18 mouse cellular contexts compared by ENCODE assay signal in genomic region chr17:6755176-6755575, GRCm38 (mm10). TPM values are rescaled to one million over a fixed set of nuclear protein-coding genes. Genes with fewer than 3 reads are reported as not detected.
DNase-seq lines count a peak whose midpoint lies in the region; ATAC-seq and TF ChIP-seq lines count a peak whose summit lies in the region.
"Had no signal": no experiment of that assay in that cellular context is flagged by ENCODE, and none has a peak within 500 bp of the region (broad histone marks: within the 10 kb centered on the region; RNA-seq: fewer than 3 reads in every experiment).

No protein-coding gene starts in this region.

- no peak for ATAC-seq in intestine, embryonic 14.5 days (replicated peaks; ENCODE audit: low FRiP score, low TSS enrichment, low read depth)
- ATAC-seq: activated CD4-positive, CD25-positive, alpha-beta regulatory T cell, adult 4 months; forebrain, embryonic 15.5 days had no signal

- peak; percentile 61 for DNase-seq in kidney, adult 2 months
- no peak for DNase-seq in kidney, postnatal 14 days
- peak; percentile 43 for DNase-seq in NIH3T3 (ENCODE audit: low read depth)
- no peak for DNase-seq in intestine, embryonic 14.5 days (ENCODE audit: low spot score)
- DNase-seq in cerebellum, postnatal 25 days = no peak
- no peak for DNase-seq in frontal cortex, postnatal 25 days (ENCODE audit: low spot score in 2 of 2)
- DNase-seq: cerebellum, adult 9-11 months; gastrocnemius, postnatal 36 days; heart, postnatal 10 days; layer of hippocampus, postnatal 36 days; lung, postnatal 14 days; right cerebral cortex, postnatal 25 days had no signal

- peaks cover 56% of the 10 kb centered on the region for H3K4me1 ChIP-seq in kidney, adult 2 months (ENCODE audit: control insufficient read depth, insufficient read depth, low read length)
- H3K4me1 ChIP-seq in intestine, embryonic 14.5 days (replicated peaks; ENCODE audit: control insufficient read depth, insufficient read depth, low read length) = 0 out of 2 replicates have a peak, but pooled peaks cover 4% of the 10 kb centered on the region
- peaks cover 23% of the 10 kb centered on the region for H3K4me1 ChIP-seq in small intestine, adult 2 months (ENCODE audit: control insufficient read depth, insufficient read depth, insufficient read length, low read length)

- H3K27me3 ChIP-seq in kidney, adult 2 months (replicated peaks; ENCODE audit: control insufficient read depth, insufficient read depth, low read length) = no peaks in the 10 kb centered on the region
- H3K27me3 ChIP-seq in intestine, embryonic 14.5 days (replicated peaks; ENCODE audit: control insufficient read depth, insufficient read depth, low read length) = no peaks in the 10 kb centered on the region
- H3K27me3 ChIP-seq in small intestine, adult 2 months (ENCODE audit: control insufficient read depth, insufficient read depth, low read length) = no peaks in the 10 kb centered on the region
- H3K27me3 ChIP-seq: embryonic facial prominence, embryonic 13.5 days; forebrain, embryonic 15.5 days; limb, embryonic 15.5 days; stomach, embryonic 15.5 days had no signal

- no peak overlapping the region for H3K4me3 ChIP-seq in kidney, adult 2 months (ENCODE audit: insufficient read depth, low read depth, low read length)
- H3K4me3 ChIP-seq in intestine, embryonic 14.5 days (ENCODE audit: low read depth, low read length) = no peak overlapping the region
- H3K4me3 ChIP-seq in small intestine, adult 2 months (ENCODE audit: low read depth, low read length) = no peak overlapping the region
- H3K4me3 ChIP-seq: embryonic facial prominence, embryonic 13.5 days; forebrain, embryonic 15.5 days; limb, embryonic 15.5 days; stomach, embryonic 15.5 days had no signal

- TF ChIP-seq POLR2A in kidney, adult 2 months (IDR thresholded peaks at IDR 0.05; ENCODE audit: low read depth, low read length) = no peak
- no peak for TF ChIP-seq POLR2A in small intestine, adult 2 months (IDR thresholded peaks at IDR 0.05; ENCODE audit: low read depth, low read length)

- no peak for TF ChIP-seq CTCF in kidney, adult 2 months (conservative IDR thresholded peaks at IDR 0.05; ENCODE audit: insufficient read depth, insufficient read length, low read depth, low read length)
- TF ChIP-seq CTCF in small intestine, adult 2 months (IDR thresholded peaks at IDR 0.05; ENCODE audit: extremely low read depth, insufficient read length, insufficient replicate concordance, low read depth, low read length) = no peak

- H3K4me2 ChIP-seq in intestine, embryonic 14.5 days (ENCODE audit: low read length) = no peak overlapping the region
- H3K4me2 ChIP-seq: embryonic facial prominence, embryonic 13.5 days; forebrain, embryonic 15.5 days; limb, embryonic 15.5 days; stomach, embryonic 15.5 days had no signal

- H3K36me3 ChIP-seq in kidney, adult 2 months (ENCODE audit: control insufficient read depth, insufficient read depth, low read length) = peaks cover 7% of the 10 kb centered on the region
- H3K36me3 ChIP-seq in intestine, embryonic 14.5 days (ENCODE audit: control insufficient read depth, insufficient read depth, low read length) = peaks cover 23% of the 10 kb centered on the region
- H3K36me3 ChIP-seq in small intestine, adult 2 months (ENCODE audit: control insufficient read depth, insufficient read depth, low read length) = peaks cover 95% of the 10 kb centered on the region
- H3K36me3 ChIP-seq: embryonic facial prominence, embryonic 13.5 days had no signal

- H3K9me3 ChIP-seq in intestine, embryonic 14.5 days (ENCODE audit: control insufficient read depth, low read length) = no peaks in the 10 kb centered on the region
- H3K9me3 ChIP-seq: embryonic facial prominence, embryonic 13.5 days; forebrain, embryonic 15.5 days; limb, embryonic 15.5 days; stomach, embryonic 15.5 days had no signal

- whole genome bisulfite sequencing in kidney, adult 2 months = 37% methylated on average over 9 of the region's 9 CpGs
- WGBS in intestine, embryonic 14.5 days = 84% methylated on average over 9 of the region's 9 CpGs
- 76% methylated on average over 9 of the region's 9 CpGs for WGBS in small intestine, adult 2 months

- H3K27ac ChIP-seq in kidney, adult 2 months (ENCODE audit: insufficient read depth, low read depth, low read length) = peak overlapping the region; percentile 89
- H3K27ac ChIP-seq in intestine, embryonic 14.5 days (ENCODE audit: low read depth) = peak overlapping the region; percentile 27; the same call in 1 of the 2 replicates
- peak overlapping the region; percentile 60 for H3K27ac ChIP-seq in small intestine, adult 2 months (ENCODE audit: insufficient read depth, low read depth, low read length)
- H3K27ac ChIP-seq: embryonic facial prominence, embryonic 13.5 days; forebrain, embryonic 15.5 days; limb, embryonic 15.5 days had no signal

- H3K9ac ChIP-seq in intestine, embryonic 14.5 days (ENCODE audit: low read length) = no peak overlapping the region
- H3K9ac ChIP-seq: embryonic facial prominence, embryonic 13.5 days; forebrain, embryonic 15.5 days; limb, embryonic 15.5 days; stomach, embryonic 15.5 days had no signal

RNA-seq across cellular contexts. Expression of gene Ezr, which starts 27.4 kb away (rescaled TPM):
- 129 and 152 TPM in 2 replicates for polyA plus RNA-seq in kidney, adult 2 months (2012; rRNA removed)
- 159 and 176 TPM in 2 replicates for polyA plus RNA-seq in intestine, embryonic 14.5 days (2014; fragmentation: Nextera tagmentation; extraction: Ambion mirVana)
- 95.0 and 368 TPM in 2 replicates for polyA plus RNA-seq in small intestine, adult 2 months (2012; rRNA removed)

Comparison
In these comparisons a context has a peak if more than half of its experiments do, and no peak if none do; other contexts are left out.
1. DNase-seq: peak in kidney, adult 2 months (single experiment) and NIH3T3 (single experiment); none in kidney, postnatal 14 days (single experiment), intestine, embryonic 14.5 days (single experiment), cerebellum, postnatal 25 days (0 of 2) and frontal cortex, postnatal 25 days (0 of 2).
2. H3K27ac ChIP-seq: peak in every context shown above with its lines; median percentile 89 in kidney, adult 2 months; 60 in small intestine, adult 2 months; 27 in intestine, embryonic 14.5 days.